Mouse (Mus musculus): Measurements from ENCODE around the gene Ifna5.

DNA sequence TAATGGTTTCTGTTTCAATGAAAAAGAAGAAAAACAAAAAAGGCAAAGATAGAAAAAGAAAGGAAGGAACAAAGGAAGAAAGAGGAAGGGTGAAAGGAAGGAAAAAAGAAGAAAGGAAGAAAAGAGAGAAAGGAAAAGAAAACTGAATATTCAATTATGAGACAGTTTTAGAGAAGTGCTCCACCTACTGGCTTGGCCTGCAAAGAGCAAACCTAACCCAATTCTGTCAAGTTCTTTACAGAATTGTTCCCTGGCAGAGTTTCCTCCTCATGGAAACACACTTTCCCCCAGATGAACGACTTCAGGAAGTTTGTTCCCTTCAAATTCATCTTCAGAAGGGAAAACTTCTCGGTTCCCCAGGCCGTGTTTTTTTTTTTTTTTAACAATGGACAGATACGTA is 12.3 kb upstream of the Ifna5 start:
- TF ChIP-seq POLR2A (IDR thresholded peaks at IDR 0.05; ENCODE audit: borderline replicate concordance, extremely low read depth, low read depth, low read length) (no peak), CTCF (IDR thresholded peaks at IDR 0.05; ENCODE audit: insufficient read depth, low read length) (no peak)
